Mouse (Mus musculus): ENCODE results near the gene Lman2.

Lman2 gene

GRCm38 (mm10) chr13:55327169-55327568 is 35.4 kb downstream of the Lman2 start:
- DNase-seq (ENCODE audit: low spot score), result no peak

- no peak for DNase-seq (ENCODE audit: low spot score)
These were observed 37.0 kb downstream of the Lman2 start for GRCm38 (mm10) chr13:55325596-55325995.

- DNase-seq (ENCODE audit: low spot score), result peak; percentile 31
These were observed 40.3 kb downstream of the Lman2 start for GRCm38 (mm10) chr13:55322130-55322825.

DNA sequence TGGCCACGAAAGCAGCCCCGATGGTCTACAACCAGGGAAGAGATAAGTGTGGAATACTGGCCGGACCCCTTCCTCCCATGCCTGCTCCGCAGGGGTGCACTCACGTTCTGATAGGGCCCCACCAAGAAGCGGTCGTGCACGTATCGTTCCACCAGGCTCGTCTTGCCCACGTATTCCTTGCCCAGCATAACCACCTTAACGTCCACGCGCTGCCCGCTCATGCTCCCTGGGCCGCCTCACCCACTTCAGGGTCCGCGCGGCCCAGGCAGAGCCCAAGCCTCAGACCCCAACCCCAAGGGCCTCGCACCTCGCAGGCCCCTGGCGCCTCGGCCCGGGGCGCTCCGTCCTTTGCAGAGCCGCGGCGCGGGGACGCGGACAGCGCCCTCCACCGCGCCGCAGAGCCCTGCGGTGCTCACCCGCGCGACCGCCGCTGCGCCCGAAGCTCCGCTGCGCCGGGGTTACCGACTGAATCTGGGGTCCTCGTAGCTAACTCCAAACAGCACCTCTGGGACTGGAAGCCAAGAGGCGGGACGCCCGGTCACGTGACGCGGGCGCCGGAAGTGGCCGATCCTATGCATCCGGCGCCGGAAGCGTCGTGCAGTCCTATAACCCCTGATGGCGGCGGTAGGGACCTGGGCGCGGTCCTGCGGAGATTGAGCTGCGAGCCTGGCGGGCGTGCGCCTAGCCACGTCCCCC is 41.0 kb downstream of the Lman2 start, which contains the start of gene Rab24:
Rab24 (minus strand) TSS at position 513 of the 696 bp plus-strand sequence.
- DNase-seq (ENCODE audit: low spot score), result peak; percentile 89

GRCm38 (mm10) chr13:55319931-55320533 is 42.6 kb downstream of the Lman2 start, which contains the start of gene Prelid1:
TSS of gene Prelid1 (plus strand) at chr13:55320500.
- DNase-seq (ENCODE audit: low spot score), result no peak

DNA sequence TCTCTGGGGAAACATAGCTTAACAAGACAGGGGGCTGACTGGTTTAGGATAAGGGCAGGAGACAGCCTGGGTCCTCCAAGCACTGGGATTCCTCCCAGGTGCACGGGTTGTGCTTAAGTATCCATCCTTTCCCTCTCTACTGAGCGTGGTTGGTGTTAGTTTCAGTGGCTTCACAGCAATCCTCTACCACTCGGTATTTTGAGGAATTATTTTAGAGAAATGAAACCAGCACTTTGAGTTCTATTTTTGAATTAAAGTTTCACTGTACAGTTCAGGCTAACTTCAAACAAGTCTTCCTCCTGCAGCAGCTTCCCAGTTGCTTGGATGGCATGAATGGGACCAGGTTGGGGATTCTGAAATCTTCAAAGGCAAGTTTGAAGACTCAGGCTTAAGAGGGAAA is 44.2 kb downstream of the Lman2 start:
- no peak for DNase-seq (ENCODE audit: low spot score)

- DNase-seq (ENCODE audit: low spot score), result no peak
These were observed 47.6 kb downstream of the Lman2 start for GRCm38 (mm10) chr13:55314891-55315412.

DNA sequence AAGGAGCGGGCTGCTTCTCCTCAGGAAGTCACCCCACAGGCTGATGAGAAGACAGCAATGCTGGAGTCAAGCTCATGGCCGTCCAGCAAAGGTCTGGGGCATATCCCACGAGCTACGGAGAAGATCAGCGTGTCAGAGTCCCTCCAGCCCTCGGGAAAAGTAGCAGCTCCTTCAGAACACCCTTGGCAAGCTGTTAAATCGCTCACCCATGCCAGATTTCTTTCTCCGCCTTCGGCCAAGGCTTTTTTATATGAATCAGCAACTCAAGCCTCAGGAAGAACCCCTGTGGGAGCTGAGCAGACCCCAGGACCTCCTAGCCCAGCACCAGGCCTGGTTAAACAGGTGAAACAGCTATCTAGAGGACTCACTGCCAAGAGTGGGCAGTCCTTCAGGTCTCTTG is 49.5 kb downstream of the Lman2 start:
- no peak for DNase-seq (ENCODE audit: low spot score)

- DNase-seq (ENCODE audit: low spot score), result no peak
These were observed 50.5 kb downstream of the Lman2 start for GRCm38 (mm10) chr13:55312028-55312630.

DNA sequence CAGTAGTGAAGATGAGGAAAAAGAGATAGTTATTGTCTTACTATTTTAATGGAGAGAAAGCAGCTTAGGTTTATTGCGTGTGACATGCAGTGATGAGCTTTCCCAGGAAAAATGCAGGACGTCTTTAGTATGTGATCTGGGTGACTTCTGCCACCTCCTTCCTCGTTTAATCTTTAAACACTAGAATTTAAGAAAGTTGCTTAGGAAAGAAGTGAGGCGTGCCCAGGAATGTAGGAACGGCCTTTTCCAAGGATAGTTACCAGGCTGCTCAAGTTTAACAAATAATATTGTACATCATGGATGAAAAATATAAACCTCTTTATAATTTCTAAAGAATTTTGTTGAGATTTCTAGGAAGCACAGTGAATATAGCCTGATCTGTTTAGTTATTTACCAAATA is 61.7 kb downstream of the Lman2 start:
- DNase-seq (ENCODE audit: low spot score), result no peak

DNA sequence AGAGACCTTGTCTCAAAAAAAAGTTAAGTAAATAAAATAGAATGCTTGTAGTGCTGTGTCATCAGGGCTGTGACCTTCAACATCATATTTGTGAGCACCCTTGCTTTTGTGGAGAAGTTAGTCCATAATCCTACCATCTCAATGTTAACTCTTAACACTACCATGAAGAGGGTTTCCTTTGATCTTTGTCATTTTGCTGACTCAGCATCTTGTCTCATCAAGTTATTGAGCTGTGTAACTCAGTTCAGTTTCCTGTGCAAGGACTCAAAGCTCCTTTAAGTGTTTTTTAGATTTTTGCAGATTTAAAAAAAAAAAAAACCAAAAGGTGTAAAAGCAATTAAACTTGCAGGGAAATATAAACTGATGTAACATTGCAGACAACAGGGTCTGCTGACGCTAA is 65.8 kb downstream of the Lman2 start:
- no peak for DNase-seq (ENCODE audit: low spot score)

Data from T-cell, adult 2 months (primary cell).